Mouse (Mus musculus) thymus, adult 2 months (tissue): ENCODE results near the gene Cst8.

Experiments
- CTCF ChIP-seq: fragments of 200-500 bp; IDR thresholded peaks from 2 replicates; pipeline ENCODE4 v1.5.1; 2012; ENCODE audit warnings: mild to moderate bottlenecking, control low read depth, low read length, moderate library complexity, borderline replicate concordance; ENCODE audit not compliant: control insufficient read depth, poor library complexity, insufficient read depth; ENCODE audit errors: extremely low read depth
- POLR2A ChIP-seq: fragments of 200-500 bp; IDR thresholded peaks from 2 replicates; pipeline ENCODE4 v1.6.1; 2012; ENCODE audit warnings: mild to moderate bottlenecking, low read length, control low read depth, moderate library complexity; ENCODE audit not compliant: control insufficient read depth, poor library complexity, insufficient read depth; ENCODE audit errors: extremely low read depth

- TF ChIP-seq CTCF (no peak), POLR2A (no peak)
Observed at GRCm38 (mm10) chr2:148763648-148764388, 34.8 kb upstream of the Cst8 start.
